Mouse (Mus musculus) gastrocnemius, adult 8-10 months (tissue): Measurements from ENCODE around the gene Crot. TPM values are rescaled to one million over a fixed set of nuclear protein-coding genes. Genes with fewer than 3 reads are reported as not detected.

Experiments
- total RNA-seq, 4 experiments: library from RNA; stranded (reverse); gene quantifications; 2 replicates each; pipeline ENCODE4 v1.2.4; 2022

Crot gene
- total RNA-seq, 4 experiments from 2014 or later: 24.6 to 34.9 (median 30.6) TPM

Other genes starting within 250 kb of the Crot start
- gene Abcb1b, start 199.2 kb downstream of the Crot start, total RNA-seq: 1 to 10 TPM; 3.1 to 5.8 (median 4.8) TPM
- 100 to 1,000 TPM in 1 of 4 experiments, 10 to 100 TPM in 3; 87.8 to 101 (median 94.9) TPM for gene Abcb4, start 103.6 kb downstream of the Crot start, total RNA-seq
- 10 to 100 TPM in 3 of 4 experiments, 1 to 10 TPM in 1; 9.5 to 12.1 (median 10.8) TPM for gene Tmem243, start 103.3 kb upstream of the Crot start, total RNA-seq
- 1 to 10 TPM; 6.1 to 8.6 (median 6.8) TPM for gene Dmtf1, start 164.5 kb upstream of the Crot start, total RNA-seq